21 mouse cellular contexts compared by ENCODE assay signal in the genomic region with DNA sequence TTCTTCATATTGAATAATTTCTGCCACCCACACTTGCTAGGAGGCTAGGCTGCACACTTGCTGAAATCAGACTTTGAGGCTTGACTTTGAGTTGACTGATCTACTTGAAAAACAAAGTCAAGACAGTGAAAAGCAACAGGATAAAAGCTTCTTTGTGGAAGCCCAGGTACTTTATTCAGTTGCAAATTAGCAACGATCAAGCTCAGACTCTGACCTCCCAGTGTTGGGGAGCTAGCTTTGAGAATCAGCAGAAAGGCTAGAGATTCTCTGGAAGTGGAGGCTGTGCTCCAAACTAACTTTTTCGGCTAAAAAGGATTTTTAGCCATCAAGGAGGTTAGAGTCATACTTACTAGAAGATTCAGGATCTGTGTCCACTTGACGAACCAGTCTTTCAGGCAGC. TPM values are rescaled to one million over a fixed set of nuclear protein-coding genes. Genes with fewer than 3 reads are reported as not detected.
"Had no signal": no experiment of that assay in that cellular context is flagged by ENCODE, and none has a peak within 500 bp of the region (broad histone marks: within the 10 kb centered on the region; RNA-seq: fewer than 3 reads in every experiment).

No protein-coding gene starts in this region.

RNA-seq across cellular contexts. Expression of gene Vmn1r192, which starts 1.8 kb away (rescaled TPM):
- polyA plus RNA-seq: cortical plate, adult 2 months; embryonic facial prominence, embryonic 10.5 days; embryonic facial prominence, embryonic 11.5 days; embryonic facial prominence, embryonic 12.5 days; embryonic facial prominence, embryonic 13.5 days; embryonic facial prominence, embryonic 14.5 days; embryonic facial prominence, embryonic 15.5 days; erythroblast, embryonic 14.5 days; forebrain, embryonic 10.5 days; forebrain, embryonic 11.5 days; forebrain, embryonic 12.5 days; forebrain, embryonic 13.5 days; forebrain, embryonic 14.5 days; forebrain, embryonic 15.5 days; forebrain, embryonic 16.5 days; forebrain, postnatal 0 days; frontal cortex, adult 2 months; gonadal fat pad, adult 2 months; heart, adult 2 months; heart, embryonic 10.5 days; heart, embryonic 11.5 days had no signal

RNA-seq across cellular contexts. Expression of gene Vmn1r191, which starts 9.0 kb away (rescaled TPM):
- polyA plus RNA-seq: cortical plate, adult 2 months; embryonic facial prominence, embryonic 10.5 days; embryonic facial prominence, embryonic 11.5 days; embryonic facial prominence, embryonic 12.5 days; embryonic facial prominence, embryonic 13.5 days; embryonic facial prominence, embryonic 14.5 days; embryonic facial prominence, embryonic 15.5 days; erythroblast, embryonic 14.5 days; forebrain, embryonic 10.5 days; forebrain, embryonic 11.5 days; forebrain, embryonic 12.5 days; forebrain, embryonic 13.5 days; forebrain, embryonic 14.5 days; forebrain, embryonic 15.5 days; forebrain, embryonic 16.5 days; forebrain, postnatal 0 days; frontal cortex, adult 2 months; gonadal fat pad, adult 2 months; heart, adult 2 months; heart, embryonic 10.5 days; heart, embryonic 11.5 days had no signal

RNA-seq across cellular contexts. Expression of gene Vmn1r193, which starts 30.2 kb away (rescaled TPM):
- polyA plus RNA-seq: cortical plate, adult 2 months; embryonic facial prominence, embryonic 10.5 days; embryonic facial prominence, embryonic 11.5 days; embryonic facial prominence, embryonic 12.5 days; embryonic facial prominence, embryonic 13.5 days; embryonic facial prominence, embryonic 14.5 days; embryonic facial prominence, embryonic 15.5 days; forebrain, embryonic 10.5 days; forebrain, embryonic 11.5 days; forebrain, embryonic 12.5 days; forebrain, embryonic 13.5 days; forebrain, embryonic 14.5 days; forebrain, embryonic 15.5 days; forebrain, embryonic 16.5 days; forebrain, postnatal 0 days; frontal cortex, adult 2 months; gonadal fat pad, adult 2 months; heart, adult 2 months; heart, embryonic 10.5 days; heart, embryonic 11.5 days had no signal

RNA-seq across cellular contexts. Expression of gene Vmn1r194, which starts 51.3 kb away (rescaled TPM):
- polyA plus RNA-seq: cortical plate, adult 2 months; embryonic facial prominence, embryonic 10.5 days; embryonic facial prominence, embryonic 11.5 days; embryonic facial prominence, embryonic 12.5 days; embryonic facial prominence, embryonic 13.5 days; embryonic facial prominence, embryonic 14.5 days; embryonic facial prominence, embryonic 15.5 days; erythroblast, embryonic 14.5 days; forebrain, embryonic 10.5 days; forebrain, embryonic 11.5 days; forebrain, embryonic 12.5 days; forebrain, embryonic 13.5 days; forebrain, embryonic 14.5 days; forebrain, embryonic 15.5 days; forebrain, embryonic 16.5 days; forebrain, postnatal 0 days; frontal cortex, adult 2 months; gonadal fat pad, adult 2 months; heart, adult 2 months; heart, embryonic 10.5 days; heart, embryonic 11.5 days had no signal
